In the genomic region with DNA sequence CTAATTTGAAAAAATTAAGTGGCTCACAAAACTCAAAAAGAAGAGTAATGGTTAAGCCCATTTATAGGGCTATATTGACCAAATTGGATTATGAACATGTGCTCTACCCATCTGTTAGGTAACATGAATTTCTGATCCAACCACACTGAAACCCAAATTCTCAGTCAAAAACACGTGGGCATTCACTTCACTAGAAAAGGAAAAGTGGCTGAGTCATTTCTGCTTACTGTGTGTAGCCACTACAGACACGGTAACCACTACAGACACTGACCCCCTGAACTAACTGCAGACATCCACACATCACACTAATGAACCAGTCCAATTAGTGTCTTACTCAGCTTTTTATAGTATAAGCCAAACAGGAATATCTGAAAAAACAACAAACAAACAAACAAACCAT, we compare ENCODE assay signal across 23 mouse cellular contexts. TPM values are rescaled to one million over a fixed set of nuclear protein-coding genes. Genes with fewer than 3 reads are reported as not detected.
DNase-seq lines count a peak whose midpoint lies in the region; ATAC-seq and TF ChIP-seq lines count a peak whose summit lies in the region.
"Had no signal": no experiment of that assay in that cellular context is flagged by ENCODE, and none has a peak within 500 bp of the region (broad histone marks: within the 10 kb centered on the region; RNA-seq: fewer than 3 reads in every experiment).

No protein-coding gene starts in this region.

- no peak overlapping the region for H3K4me3 ChIP-seq in lung, adult 2 months (replicated peaks; ENCODE audit: extremely low read depth, low read depth, low read length)
- H3K4me3 ChIP-seq: embryonic facial prominence, embryonic 15.5 days; forebrain, embryonic 10.5 days; heart, embryonic 15.5 days; hindbrain, embryonic 10.5 days; liver, embryonic 13.5 days; midbrain, embryonic 12.5 days; neural tube, embryonic 12.5 days had no signal

- TF ChIP-seq CTCF in lung, adult 2 months (IDR thresholded peaks at IDR 0.05; ENCODE audit: insufficient read depth, low read length), result no peak

- TF ChIP-seq POLR2A in lung, adult 2 months (IDR thresholded peaks at IDR 0.05; ENCODE audit: borderline replicate concordance, extremely low read depth, low read depth, low read length), result no peak

- peak; percentile 76 to 84 for ATAC-seq in hematopoietic stem cell, adult 5-6 weeks (replicated peaks in 1 of 2; ENCODE audit: insufficient read depth in 1 of 2, low FRiP score in 2 of 2, low TSS enrichment in 1 of 2, low read depth in 1 of 2, poor library complexity in 2 of 2, severe bottlenecking in 2 of 2)
- ATAC-seq in megakaryocyte-erythroid progenitor cell, adult 5-6 weeks (replicated peaks; ENCODE audit: low FRiP score, low TSS enrichment, poor library complexity, severe bottlenecking), result peak; percentile 56
- ATAC-seq: lung, postnatal 0 days had no signal

- H3K4me1 ChIP-seq in lung, adult 2 months (ENCODE audit: control insufficient read depth, insufficient read depth, low read length), result peaks cover 13% of the 10 kb centered on the region

- peak; percentile 23 for DNase-seq in lung, postnatal 25 days (ENCODE audit: low spot score)
- no peak for DNase-seq in lung, adult 2 months
- peak; percentile 27 for DNase-seq in MN1 (ENCODE audit: low spot score)
- DNase-seq in ovary, postnatal 10 days (ENCODE audit: low spot score), result no peak
- DNase-seq in spleen, postnatal 10 days (ENCODE audit: low spot score in 2 of 2), result no peak
- no peak for DNase-seq in adrenal gland, postnatal 36 days
- DNase-seq: cerebellum, adult 11-12 months; cerebellum, postnatal 25 days; gastrocnemius, postnatal 10 days; kidney, adult 11 months; left cerebral cortex, postnatal 4 days; liver, embryonic 13.5 days; right cerebral cortex, adult 18-20 months; thymus, postnatal 25 days had no signal

- WGBS in lung, adult 2 months, result 19% methylated on average over 2 of the region's 2 CpGs

RNA-seq across cellular contexts. Expression of a gene that starts 22.7 kb away (rescaled TPM):
- polyA plus RNA-seq in lung, adult 2 months (2012; rRNA removed), result 30.8 and 38.3 TPM in 2 replicates
- 72.1 and 75.6 TPM in 2 replicates for total RNA-seq in hematopoietic stem cell, adult 5-6 weeks (2017)
- total RNA-seq in megakaryocyte-erythroid progenitor cell, adult 5-6 weeks (2014; fragmentation: Nextera tagmentation), result 22.9 and 31.8 TPM in 2 replicates
- total RNA-seq in megakaryocyte-erythroid progenitor cell, adult 5-6 weeks (2017), result 40.6 and 50.7 TPM in 2 replicates
- total RNA-seq in adrenal gland, postnatal 36 days (2021), result 10 to 100 TPM; 91.4 to 97.7 TPM

Comparison
In these comparisons a context has a peak if more than half of its experiments do, and no peak if none do; other contexts are left out.
1. DNase-seq: peak in lung, postnatal 25 days (single experiment) and MN1 (single experiment); none in lung, adult 2 months (single experiment), ovary, postnatal 10 days (single experiment), spleen, postnatal 10 days (0 of 2) and adrenal gland, postnatal 36 days (0 of 2).